Mouse (Mus musculus): Measurements from ENCODE around the gene Gm28035.

Gene Gm28035

GRCm38 (mm10) chr2:30306087-30306486, 65.7 kb downstream of the Gm28035 start:
- DNase-seq (ENCODE audit: low spot score in 2 of 2) = no peak

DNA sequence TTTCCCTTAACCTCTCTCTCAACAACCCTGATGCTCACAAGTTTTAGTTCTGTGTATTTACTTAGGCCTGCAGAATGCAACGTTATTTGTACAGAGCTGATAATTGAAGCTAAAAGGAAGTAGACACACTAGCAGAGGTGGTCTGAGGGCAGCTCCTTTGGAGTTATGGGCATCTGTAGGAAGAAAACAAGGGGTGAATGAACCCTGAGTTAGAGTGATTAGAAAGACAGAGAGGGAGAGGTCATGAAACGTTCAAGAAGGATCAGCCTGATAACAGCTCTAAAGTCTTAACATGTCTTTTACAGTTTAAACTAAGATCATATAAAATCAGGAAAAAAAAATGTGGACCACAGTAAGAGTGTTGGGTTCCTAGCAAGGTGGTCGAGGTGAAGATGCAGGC, 69.0 kb downstream of the Gm28035 start:
- no peak for DNase-seq (ENCODE audit: low spot score in 2 of 2)

GRCm38 (mm10) chr2:30311481-30311880, 71.1 kb downstream of the Gm28035 start:
- DNase-seq (ENCODE audit: low spot score in 2 of 2) = no peak

DNA sequence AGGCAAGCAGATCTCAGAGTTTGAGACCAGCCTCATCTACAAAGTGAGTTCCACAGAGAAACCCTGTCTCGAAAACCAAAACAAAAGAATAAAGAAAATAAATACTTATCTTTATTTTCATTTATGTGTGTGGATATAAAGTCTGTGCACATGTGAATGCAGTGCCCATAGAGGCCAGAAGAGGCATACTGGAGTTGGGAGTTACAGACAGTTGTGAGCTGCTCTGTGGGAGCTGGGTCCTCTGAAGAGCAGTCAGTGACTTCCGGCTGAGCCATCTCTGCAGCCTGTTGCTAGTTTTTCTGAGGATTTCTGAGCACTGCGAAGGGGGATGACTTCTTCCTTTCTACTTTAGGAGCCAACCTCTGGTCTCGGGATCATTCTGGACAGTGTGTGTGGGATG, 75.8 kb downstream of the Gm28035 start:
- DNase-seq (ENCODE audit: low spot score in 2 of 2) = no peak

- DNase-seq (ENCODE audit: low spot score in 2 of 2) = no peak
Measured at GRCm38 (mm10) chr2:30316955-30317354, 76.6 kb downstream of the Gm28035 start.

DNA sequence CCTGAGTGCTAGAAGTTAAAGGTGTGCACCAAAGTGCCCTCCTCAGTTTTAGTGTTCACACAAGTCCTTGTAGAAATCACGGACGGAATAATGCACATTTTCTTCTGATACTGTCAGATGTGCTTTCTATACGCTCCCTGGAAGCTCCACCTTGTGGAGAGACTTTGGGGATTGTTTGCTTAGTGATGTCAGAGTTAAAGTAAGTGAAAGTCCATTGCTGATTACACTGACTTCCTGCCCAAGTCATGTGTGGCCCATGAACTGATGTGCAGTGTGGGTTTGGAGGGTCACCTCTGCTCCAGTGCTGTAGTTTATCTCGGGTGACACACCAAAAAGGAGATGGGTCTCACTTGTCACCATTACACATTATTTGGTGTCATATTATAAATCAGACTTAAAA, 78.9 kb downstream of the Gm28035 start:
- DNase-seq (ENCODE audit: low spot score in 2 of 2) = no peak

DNA sequence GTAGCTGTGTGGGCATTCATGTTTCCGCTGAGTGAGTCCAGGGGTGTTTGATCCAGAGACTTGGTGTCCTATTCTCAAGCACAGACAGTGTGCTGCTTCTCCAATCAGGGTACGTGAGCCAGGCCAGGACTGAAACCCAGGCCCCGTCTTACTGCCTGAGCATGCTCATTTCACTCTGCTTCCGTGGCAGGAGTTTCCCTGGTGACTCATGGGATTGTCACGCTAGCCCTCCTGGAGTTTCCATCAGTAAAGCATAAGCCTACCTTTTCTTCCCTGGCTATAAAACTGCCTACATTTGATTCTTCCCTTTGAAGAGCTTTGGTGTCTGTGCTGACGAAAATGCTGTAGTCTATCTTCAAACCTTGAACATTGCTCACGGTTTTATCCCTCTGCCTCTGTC, 82.7 kb downstream of the Gm28035 start:
- no peak for DNase-seq (ENCODE audit: low spot score in 2 of 2)

DNA sequence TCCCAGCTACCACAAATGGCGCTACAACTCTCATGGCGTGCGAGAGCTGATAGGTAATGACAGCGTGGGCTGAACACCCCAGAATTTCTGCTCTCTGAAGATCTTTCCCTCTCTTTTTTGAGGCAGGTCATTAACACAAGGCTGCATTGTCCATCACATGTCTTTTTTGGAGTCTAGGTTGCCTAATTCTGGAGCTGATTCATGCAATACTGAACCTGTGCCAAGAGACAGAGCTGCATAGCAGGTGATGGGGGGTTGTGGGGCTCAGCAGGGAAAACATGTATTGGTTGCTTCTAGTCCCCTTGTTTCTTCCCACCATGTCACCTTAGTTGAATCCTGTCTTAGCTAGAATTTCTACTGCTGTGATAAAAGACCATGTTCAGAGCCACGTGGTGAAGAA, 84.9 kb downstream of the Gm28035 start:
- DNase-seq (ENCODE audit: low spot score in 2 of 2) = no peak

DNA sequence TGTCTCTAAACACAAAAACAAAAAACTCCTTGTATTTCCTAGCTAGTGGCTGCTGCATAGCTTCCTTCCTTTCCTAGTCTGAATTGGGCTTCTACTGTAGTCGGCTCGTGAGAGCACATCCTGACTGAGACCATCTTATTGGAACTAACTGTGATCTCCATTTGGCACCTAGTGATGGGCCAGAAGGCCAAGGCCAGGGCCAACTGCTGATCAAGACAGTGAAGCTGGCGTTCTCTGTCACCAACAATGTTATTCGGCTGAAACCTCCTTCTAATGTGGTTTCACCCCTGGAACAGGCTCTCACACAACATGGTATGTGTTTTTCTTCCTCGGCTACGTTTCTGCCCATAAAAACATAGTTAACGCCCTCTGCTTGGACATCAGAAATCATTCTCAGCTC, 86.9 kb downstream of the Gm28035 start:
- DNase-seq (ENCODE audit: low spot score in 2 of 2) = no peak

- DNase-seq (ENCODE audit: low spot score in 2 of 2) = no peak
Measured at GRCm38 (mm10) chr2:30328791-30329190, 88.4 kb downstream of the Gm28035 start.

Data from natural killer cell, adult 2 months (primary cell).